Mouse (Mus musculus) monocyte, adult 5-6 weeks (primary cell): ENCODE results near the gene Zfp213. TPM values are rescaled to one million over a fixed set of nuclear protein-coding genes. Genes with fewer than 3 reads are reported as not detected.

ENCODE experiments used
- ATAC-seq: fragments of 153-309, 156-312 bp; replicated peaks from 2 replicates; pipeline ENCODE4 v1.8.0; 2017; ENCODE audit warnings: mild to moderate bottlenecking; ENCODE audit not compliant: low TSS enrichment, insufficient number of reproducible peaks, severe bottlenecking, poor library complexity, low FRiP score
- total RNA-seq: library from RNA; stranded (forward); fragments of 200-1000, 200-491, 200-594 nt; gene quantifications from 3 replicates; pipeline ENCODE4 v1.2.3, GENCODE M21; 2017

Gene Zfp213
- total RNA-seq, 1 experiment from 2014 or later, result 5.4 TPM

DNA sequence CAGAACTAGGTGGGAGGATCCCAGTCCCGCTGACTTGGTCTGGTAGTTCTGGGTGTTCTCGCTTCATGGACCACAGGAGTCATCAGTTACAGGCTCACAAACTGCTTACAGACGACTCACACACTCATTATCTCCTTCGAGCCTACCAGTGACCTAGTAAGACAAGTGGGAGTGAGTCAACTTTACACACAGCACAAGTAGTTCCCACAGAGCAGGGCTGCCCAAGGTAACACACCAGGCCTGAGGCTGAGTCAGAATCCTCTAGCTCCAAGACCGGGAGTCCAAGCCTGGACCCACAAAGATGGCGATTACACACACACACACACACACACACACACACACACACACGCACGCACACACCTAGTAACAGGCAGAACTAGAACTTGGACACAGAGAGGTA is 20.7 kb upstream of the Zfp213 start:
- no peak for ATAC-seq

DNA sequence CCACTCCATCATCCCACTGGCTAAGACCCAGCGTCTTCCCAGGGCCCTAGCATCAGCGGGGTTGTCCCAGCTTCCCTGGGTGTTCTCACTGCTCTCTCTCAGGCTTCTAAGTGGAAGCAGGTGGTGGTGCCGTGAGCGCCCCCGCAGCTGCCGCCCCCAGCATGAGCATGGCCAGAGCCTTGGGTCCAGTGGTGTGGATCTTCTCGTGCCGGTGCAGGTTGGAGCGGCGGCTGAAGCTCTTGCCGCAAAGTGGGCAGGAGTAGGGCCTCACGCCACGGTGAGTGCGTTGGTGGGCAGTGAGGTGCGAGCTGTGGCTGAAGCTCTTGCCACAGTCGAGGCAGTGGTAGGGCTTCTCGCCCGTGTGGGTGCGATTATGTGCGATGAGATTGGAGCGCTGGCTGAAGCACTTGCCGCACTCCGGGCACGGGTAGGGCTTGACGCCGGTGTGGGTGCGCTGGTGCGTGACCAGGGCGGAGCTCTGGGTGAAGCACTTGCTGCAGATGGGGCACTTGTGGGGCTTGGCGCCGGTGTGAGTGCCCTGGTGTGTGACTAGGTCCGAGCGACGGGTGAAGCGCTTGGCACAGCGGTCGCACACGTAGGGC is 12.0 kb upstream of the Zfp213 start:
- ATAC-seq, result no peak

DNA sequence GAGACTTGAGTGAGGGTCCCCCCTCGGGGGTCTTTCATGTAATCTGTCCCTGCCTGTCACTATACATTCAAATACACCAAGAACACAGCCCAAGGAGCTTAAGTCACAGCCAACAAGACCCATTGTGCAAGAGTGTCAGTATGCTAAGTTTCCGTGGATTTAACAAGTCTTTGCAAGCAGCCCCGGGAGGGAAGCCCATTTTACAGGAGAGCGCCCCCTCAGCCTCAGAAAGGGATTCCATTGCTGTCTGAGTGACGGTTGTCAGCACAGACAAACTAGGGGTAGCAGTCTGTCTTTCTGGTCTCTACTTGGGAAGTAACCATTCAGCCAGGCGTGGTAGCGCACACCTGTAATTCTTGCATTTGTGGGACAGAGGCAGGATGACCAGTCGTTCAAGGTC is 10.1 kb upstream of the Zfp213 start:
- ATAC-seq, result no peak

DNA sequence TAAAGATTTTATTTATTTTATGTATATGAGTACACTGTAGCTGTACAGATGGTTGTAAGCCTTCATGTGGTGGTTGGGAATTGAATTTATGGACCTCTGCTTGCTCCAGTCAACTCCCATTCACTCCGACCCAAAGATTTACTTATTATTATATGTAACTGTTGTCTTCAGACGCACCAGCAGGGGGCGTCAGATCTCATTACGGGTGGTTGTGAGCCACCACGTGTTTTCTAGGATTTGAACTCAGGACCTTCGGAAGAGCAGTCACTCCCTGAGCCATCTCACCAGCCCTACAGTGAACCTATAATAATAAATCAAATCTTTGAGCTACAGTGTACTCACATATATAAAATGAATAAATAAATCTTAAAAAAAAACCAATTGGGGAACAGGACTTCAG is 8.0 kb upstream of the Zfp213 start:
- ATAC-seq, result no peak

DNA sequence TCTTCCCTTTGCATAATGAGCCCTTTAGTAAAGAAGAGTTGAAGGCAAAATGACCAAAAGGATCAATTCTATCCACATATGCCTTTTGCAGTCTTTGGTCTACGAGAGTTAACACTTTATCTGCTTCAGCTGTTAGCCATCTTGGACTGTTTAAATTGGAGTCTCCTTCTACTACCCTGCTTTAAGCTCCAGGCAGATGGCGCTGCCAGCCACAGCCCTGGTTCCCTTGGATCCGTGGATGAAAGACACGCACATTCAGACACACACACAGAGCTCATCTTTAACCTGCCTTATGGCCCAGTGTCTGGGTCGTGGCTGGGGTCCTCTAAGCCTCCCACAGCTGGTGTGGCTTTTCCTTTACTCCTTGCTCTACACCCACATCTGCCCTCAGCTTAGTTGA is 7.0 kb upstream of the Zfp213 start:
- no peak for ATAC-seq

DNA sequence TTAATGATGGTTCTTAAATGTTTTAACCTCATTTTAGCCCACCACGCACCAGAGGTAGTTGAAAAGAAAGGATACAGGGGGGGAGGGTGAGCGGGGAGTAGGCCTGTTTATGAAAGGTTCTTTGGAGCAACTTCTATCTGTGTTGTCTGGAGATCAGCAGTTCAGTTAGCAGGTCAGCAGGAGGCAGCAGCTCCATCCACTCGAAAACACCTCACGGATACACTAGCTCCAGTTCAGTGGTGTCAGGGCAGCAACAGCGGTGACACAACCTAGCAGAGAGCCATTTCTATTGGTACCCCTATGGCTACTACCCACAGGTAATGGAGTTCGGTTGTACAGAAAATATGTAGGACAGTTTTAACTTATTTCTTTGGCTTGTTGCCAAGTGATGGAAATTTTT is 6.0 kb upstream of the Zfp213 start:
- ATAC-seq, result peak; percentile 62

DNA sequence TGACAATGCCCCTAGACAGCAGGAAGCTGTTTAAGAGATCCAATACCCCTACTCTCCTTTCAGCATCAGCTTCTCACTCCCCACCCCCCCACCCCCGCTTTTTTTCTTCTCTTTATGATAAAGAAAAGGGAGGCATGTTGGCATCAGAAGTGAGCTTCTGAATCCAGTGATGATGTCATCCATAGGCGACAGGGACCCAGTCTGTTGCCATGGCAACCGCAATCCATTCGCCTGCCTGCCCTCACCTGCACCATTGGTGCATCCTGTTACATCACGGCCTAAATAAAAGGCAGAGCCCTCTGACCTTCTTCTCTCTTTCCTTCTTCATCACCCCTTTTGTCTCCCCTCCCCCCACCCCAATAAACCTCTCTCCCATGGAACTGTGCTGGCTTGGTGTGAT is 4.3 kb upstream of the Zfp213 start:
- no peak for ATAC-seq

DNA sequence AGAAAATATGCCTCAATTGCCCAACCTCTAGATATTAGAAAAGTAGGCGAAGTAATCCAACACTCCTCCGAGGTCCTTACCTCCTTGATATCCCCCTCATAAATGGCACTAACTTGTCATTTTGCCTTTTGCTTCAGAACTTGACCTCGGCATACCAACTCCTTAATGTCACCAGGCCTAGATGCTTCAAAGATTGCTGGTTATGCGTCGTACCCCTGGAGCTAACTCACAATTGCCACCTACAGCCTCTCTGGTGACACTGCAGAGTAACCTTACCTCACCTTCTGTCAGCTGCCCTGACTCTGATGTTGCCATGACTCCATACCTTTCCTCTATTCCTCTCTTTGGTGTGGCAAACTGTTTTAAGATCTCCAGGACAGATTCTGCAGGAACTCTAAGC is 2.7 kb upstream of the Zfp213 start:
- no peak for ATAC-seq

DNA sequence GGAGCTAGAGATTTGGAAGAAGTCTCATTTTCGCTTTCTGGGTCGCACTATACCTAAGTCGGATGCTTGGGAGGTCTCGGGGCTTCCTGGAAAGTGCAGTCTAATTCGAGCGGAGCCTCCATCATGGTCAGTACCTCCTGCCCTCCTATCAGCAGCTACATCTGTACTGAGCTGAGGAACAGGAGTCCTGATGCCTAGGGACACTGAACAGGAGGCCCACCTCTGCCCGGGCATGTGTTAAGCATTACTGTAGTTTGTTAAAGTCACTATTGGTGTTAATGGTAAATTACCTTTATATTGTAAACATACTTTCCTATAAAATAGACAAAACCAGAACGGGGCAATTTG is 304 bp upstream of the Zfp213 start:
- ATAC-seq, result no peak; the same call in 1 of the 2 replicates

DNA sequence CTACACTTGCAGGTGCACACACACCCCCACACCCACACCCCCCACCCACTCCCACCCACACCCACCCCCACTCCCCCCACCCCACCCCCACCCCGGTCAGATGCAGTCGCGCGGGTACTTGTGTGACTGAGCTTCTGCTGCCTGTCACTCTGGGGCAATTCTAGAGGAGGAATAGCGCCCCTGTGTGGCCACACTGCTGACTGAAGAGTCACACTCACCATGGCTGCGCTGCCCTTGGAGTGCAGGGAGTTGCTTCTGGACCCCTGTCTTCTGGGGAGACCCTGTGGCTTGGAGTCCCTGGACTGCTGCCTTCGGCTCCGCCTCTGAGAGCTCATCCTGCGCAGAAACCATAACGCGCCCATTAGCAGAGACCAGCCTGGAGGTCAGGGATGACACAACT is 4.3 kb downstream of the Zfp213 start:
- no peak for ATAC-seq

DNA sequence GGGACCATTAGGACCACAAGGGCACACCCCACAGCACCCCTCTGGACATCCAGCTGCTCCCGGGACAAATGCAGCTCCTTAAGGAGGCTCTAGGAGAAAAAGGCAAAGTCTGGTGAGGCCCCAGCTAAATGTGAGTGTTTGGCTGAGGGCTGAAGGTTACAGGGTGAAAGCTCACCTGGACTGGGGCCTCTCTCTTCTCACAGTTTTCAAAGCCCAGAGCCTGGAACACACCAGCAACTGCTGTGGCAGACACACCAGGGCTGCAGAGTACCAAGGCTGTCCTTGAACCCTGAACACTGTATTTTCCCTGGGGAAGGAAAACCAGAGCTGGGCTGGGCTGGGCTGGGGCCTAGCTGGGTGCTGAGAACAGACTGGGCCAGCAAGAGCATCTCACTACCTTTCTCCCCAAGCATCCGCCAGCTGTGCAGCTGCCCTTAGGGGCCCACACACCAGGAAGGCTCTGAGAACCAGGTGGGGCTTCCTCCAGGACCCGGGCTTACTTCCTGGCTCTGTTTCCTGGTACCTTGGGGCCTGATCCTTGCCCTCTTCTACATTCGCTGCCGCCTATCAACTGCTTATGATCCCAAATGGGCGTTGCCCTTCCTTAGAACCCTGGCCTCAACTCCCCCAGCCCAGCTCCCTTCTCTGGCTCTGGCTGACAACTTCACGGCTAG is 8.7 kb downstream of the Zfp213 start:
- ATAC-seq, result no peak

DNA sequence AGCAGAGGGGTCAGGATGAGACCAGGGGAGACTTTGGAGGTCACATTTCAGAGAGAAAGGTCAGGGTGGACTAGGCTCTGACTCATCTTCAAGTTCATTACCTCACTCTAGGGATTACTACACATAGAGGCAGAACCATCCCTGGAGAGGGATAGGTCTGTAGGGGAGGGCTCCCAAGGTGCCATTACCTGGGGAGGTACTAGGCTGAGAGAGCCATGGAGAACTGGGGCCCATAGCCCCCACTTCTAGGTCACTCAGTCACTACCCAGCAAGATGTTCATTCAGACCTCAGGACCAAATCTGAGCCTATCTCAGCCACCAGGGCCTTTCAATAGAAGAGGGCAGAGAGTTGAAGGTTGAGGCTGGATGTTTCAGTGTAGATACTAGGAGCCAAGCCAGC is 9.7 kb downstream of the Zfp213 start:
- no peak for ATAC-seq

DNA sequence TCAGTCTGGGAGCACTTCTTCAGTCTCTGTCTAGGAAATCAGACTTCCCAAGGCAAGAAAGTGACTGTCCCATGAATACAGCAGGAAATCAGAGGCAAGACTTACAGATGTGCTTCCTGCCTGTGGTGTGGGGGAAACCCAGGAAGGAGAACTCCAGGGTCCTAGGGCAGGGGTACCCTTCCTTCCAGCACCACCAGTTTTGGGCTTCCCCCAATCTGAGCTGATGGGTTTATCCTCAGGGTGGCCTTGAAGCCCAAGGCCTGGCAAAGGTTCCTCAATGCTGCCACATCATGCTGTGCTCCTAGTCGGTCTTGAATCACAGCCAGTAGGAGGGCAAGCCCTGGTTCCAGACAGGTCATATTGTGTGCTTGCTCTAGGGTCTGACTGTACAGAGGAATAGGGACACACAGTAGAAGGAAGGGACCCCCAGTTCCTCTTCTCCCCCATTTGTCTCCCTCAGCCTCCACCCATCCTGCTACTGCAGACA is 10.4 kb downstream of the Zfp213 start:
- no peak for ATAC-seq

DNA sequence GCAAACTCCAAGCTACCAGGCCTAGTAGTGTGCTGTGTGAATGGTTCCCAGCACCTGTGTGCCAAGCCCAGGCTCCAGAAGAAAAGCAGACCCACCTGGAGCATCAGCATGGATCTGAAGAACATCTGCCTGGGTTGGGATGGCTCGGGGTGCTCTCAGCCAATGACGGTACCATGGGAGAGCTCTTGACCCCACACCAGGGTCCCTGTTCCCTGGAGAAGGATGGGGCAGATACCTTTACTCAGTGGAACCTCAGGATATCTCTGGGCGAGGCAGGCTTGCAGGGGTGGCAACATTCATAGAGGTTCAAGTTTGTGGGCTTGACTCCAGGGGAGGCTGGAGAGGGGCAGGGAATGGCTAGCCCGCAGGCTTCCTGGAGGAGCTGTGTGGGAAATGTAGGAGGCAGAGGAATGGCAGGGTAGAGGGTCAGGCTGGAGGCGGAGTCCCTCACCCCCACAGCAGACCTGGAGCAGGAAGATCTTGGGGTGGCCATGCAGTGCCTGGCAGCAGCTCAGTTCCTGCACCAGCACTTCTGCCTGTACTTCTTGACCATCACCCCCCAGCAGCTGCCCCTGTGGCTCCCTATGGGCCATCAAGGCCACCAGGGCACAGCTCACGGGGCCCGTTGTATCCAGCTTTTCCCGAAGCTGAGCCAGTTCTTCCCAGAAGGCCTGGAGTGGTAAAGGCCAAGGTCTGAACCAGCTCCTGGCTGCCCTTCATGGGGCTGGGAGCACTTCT is 11.0 kb downstream of the Zfp213 start:
- ATAC-seq, result no peak

DNA sequence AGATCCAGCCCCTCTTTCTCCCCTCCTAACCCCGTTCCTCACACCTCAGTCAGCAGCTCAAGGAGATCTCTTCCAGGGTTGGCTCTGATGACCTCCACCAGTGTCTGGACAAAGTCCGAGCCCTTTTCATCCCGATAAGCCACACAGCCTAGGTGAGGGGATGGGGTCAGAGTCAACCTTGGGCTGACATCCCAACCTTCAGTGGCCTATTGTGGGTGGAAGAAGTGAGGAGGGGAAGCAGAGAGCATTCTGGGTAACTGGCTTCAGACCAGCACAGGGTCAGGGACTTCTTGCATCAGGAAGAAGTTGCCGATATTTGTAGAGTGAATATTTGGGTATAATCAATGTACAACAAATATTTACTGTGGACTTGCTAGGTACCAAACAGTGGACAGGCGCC is 12.1 kb downstream of the Zfp213 start:
- no peak for ATAC-seq

DNA sequence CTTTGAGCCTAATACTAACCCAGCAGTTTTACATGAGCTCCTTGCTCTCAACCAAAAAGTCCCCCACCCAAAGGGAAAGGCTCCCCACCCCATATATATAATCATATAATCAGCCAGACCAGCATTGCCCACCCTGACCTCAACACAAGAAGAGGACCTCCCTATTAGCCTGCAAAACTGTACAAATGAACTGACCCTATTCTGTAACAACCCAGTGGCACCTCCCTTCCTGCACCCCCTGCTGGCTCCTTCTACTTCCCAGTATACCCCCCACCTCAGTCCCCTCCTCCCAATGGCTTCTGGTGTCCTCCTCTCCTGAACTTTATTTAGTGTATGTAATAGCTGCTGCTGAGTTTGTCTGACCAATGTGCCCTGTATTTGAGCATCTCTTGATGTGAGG is 12.6 kb downstream of the Zfp213 start:
- ATAC-seq, result no peak

DNA sequence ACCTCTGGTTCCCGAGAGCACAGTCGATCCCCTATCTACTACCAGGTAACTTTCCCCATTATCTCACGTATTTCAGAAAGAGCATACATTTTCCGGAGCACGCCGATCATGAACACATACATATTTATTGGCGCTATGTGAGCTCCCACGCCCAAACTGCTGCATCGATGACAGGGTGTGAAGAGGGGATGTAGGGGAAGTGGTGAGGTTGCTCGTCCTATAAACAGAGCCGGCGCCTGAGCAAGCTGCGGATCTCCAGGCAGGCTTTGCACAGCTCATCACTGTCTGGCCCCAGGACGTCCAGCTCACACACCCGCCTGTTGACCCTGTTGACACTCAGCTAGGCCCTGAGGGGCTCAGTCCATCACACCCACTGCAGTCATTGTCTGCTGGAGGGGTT is 13.2 kb downstream of the Zfp213 start:
- ATAC-seq, result 0 out of 2 replicates have a peak, but pooled peaks have one; percentile 14

DNA sequence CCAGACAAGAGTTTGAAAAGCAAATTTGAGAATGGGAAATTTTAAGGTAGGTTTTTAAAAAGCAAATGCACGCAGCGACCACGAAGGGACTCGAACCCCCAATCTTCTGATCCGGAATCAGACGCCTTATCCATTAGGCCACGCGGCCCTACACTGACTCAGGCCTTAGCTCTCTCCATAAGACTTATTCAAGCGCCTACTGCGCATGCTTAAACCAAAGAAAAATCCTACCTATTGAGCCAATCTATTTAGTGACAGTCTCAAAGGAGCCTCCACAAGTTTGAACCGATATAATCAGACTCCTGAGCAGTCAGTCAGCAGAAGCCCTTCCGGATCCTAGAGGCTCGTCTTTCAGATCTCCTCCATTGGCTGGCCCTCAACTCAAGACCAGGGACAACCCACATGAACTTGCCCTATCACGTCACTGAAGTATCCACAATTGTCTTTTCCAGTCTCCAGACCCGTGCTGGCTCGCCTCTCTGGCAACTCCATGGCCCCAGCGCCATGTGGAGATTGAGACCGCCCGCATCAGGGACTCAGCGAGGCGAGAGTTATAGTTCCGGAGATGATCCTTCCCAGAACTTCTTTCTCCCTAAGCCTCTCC is 13.7 kb downstream of the Zfp213 start:
- ATAC-seq, result peak; percentile 30

DNA sequence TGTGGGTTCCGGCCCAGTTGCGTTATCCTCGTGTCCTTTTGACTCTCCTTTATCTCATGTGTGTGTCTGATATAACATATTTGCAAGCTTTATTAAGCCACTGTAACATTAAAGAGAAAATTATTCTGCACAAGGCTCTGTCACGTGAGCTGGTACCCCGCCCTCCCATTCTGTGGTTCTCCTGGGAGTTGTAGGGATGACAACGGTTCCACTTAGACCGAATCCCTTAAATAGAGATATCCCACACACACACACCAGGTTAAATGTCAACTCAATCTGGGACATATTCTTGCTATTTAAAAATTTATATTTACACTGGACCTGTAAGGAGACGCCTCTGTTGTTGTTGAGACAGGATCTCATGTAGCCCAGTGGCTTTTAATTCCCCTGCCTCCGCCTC is 14.6 kb downstream of the Zfp213 start:
- no peak for ATAC-seq

DNA sequence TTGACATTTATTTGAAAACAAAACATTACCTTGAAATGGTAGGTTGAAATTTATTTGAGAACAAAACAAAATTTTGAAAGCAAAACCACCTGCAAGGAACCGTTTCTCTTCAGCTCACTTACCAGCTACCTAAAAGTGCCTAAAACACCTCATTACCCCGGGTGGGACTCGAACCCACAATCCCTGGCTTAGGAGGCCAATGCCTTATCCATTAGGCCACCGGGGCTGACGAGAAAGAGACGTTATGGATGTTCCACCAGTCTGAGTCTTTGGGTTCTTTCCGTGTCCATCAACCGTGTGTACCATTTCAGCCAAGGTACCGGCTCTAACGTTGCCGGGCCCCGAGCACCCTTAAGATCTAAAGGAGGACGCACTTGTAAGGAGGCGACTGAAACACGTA is 15.4 kb downstream of the Zfp213 start:
- peak; percentile 48; the same call in 1 of the 2 replicates for ATAC-seq
